Mouse (Mus musculus): Measurements from ENCODE around the gene Chd3. TPM values are rescaled to one million over a fixed set of nuclear protein-coding genes. Genes with fewer than 3 reads are reported as not detected.
"Not testable (repeated sequence)": the region's sequence is repeated elsewhere in the genome, so short reads cannot be mapped to it uniquely, and the experiment has no call there.

The Chd3 gene
- polyA plus RNA-seq, 1 experiment, result 63.4 TPM

- no peak for DNase-seq (ENCODE audit: low read depth, low spot score)
- WGBS, result 78% methylated on average over 4 of the region's 4 CpGs
Measured at GRCm38 (mm10) chr11:69407724-69408004, 38.5 kb upstream of the Chd3 start.

- WGBS, result 82% methylated on average over 16 of the region's 16 CpGs
Measured at GRCm38 (mm10) chr11:69406867-69407723, 37.9 kb upstream of the Chd3 start.

GRCm38 (mm10) chr11:69406282-69406681 lies 37.1 kb upstream of the Chd3 start:
- DNase-seq (ENCODE audit: low read depth, low spot score), result no peak
- WGBS, result 90% methylated on average over 19 of the region's 19 CpGs

More at GRCm38 (mm10) chr11:69406867-69407723, 37.9 kb upstream of the Chd3 start:
- no peak for DNase-seq (ENCODE audit: low read depth, low spot score)

- WGBS, result 92% methylated on average over 24 of the region's 24 CpGs
Measured at GRCm38 (mm10) chr11:69405397-69406200, 36.4 kb upstream of the Chd3 start.

GRCm38 (mm10) chr11:69404595-69405396 lies 35.6 kb upstream of the Chd3 start:
- 88% methylated on average over 22 of the region's 24 CpGs for WGBS
- DNase-seq (ENCODE audit: low read depth, low spot score), result no peak

More at GRCm38 (mm10) chr11:69405397-69406200, 36.4 kb upstream of the Chd3 start:
- no peak for DNase-seq (ENCODE audit: low read depth, low spot score)

GRCm38 (mm10) chr11:69403691-69404594 lies 34.7 kb upstream of the Chd3 start:
- WGBS, result 89% methylated on average over 38 of the region's 38 CpGs
- no peak for DNase-seq (ENCODE audit: low read depth, low spot score)

- 82% methylated on average over 12 of the region's 12 CpGs for whole genome bisulfite sequencing
- no peak for DNase-seq (ENCODE audit: low read depth, low spot score)
Measured at GRCm38 (mm10) chr11:69401987-69402386, 32.8 kb upstream of the Chd3 start.

GRCm38 (mm10) chr11:69401210-69401637 lies 32.0 kb upstream of the Chd3 start:
- 8% methylated on average over 22 of the region's 22 CpGs for WGBS
- no peak for DNase-seq (ENCODE audit: low read depth, low spot score)

- DNase-seq (ENCODE audit: low read depth, low spot score), result no peak
- 92% methylated on average over 25 of the region's 25 CpGs for WGBS
Measured at GRCm38 (mm10) chr11:69400083-69400850, 31.1 kb upstream of the Chd3 start.

- no peak for DNase-seq (ENCODE audit: low read depth, low spot score)
Measured at GRCm38 (mm10) chr11:69399201-69400082, 30.2 kb upstream of the Chd3 start.

GRCm38 (mm10) chr11:69398486-69399200 lies 29.4 kb upstream of the Chd3 start:
- WGBS, result 66% methylated on average over 21 of the region's 21 CpGs
- DNase-seq (ENCODE audit: low read depth, low spot score), result no peak

More at GRCm38 (mm10) chr11:69399201-69400082, 30.2 kb upstream of the Chd3 start:
- WGBS, result 83% methylated on average over 60 of the region's 66 CpGs

- DNase-seq (ENCODE audit: low read depth, low spot score), result no peak
- WGBS, result 50% methylated on average over 16 of the region's 16 CpGs
Measured at GRCm38 (mm10) chr11:69398059-69398458, 28.9 kb upstream of the Chd3 start, which contains the start of gene Tmem88. Tmem88 (minus strand) TSS chr11:69398234.

GRCm38 (mm10) chr11:69397581-69398057 lies 28.4 kb upstream of the Chd3 start:
- DNase-seq (ENCODE audit: low read depth, low spot score), result no peak

GRCm38 (mm10) chr11:69396772-69397171 lies 27.6 kb upstream of the Chd3 start:
- DNase-seq (ENCODE audit: low read depth, low spot score), result no peak
- 50% methylated on average over 11 of the region's 11 CpGs for WGBS

More at GRCm38 (mm10) chr11:69397581-69398057, 28.4 kb upstream of the Chd3 start:
- WGBS, result 61% methylated on average over 24 of the region's 24 CpGs

GRCm38 (mm10) chr11:69395634-69396373 lies 26.6 kb upstream of the Chd3 start:
- DNase-seq (ENCODE audit: low read depth, low spot score), result peak; percentile 95
- WGBS, result under 1% methylated on average over 48 of the region's 48 CpGs

- DNase-seq (ENCODE audit: low read depth, low spot score), result not testable (repeated sequence)
- under 1% methylated on average over 24 of the region's 24 CpGs for WGBS
Measured at GRCm38 (mm10) chr11:69395235-69395633, 26.0 kb upstream of the Chd3 start, which contains the start of the genes Naa38 and Cyb5d1. Naa38 (plus strand) TSS chr11:69395487. Cyb5d1 (minus strand) TSS chr11:69395631.
